In genomic region chr13:70831041-70831440, GRCm38 (mm10) we compare ENCODE assay signal across 33 mouse cellular contexts. TPM values are rescaled to one million over a fixed set of nuclear protein-coding genes. Genes with fewer than 3 reads are reported as not detected.
DNase-seq lines count a peak whose midpoint lies in the region; ATAC-seq and TF ChIP-seq lines count a peak whose summit lies in the region.
"Had no signal": no experiment of that assay in that cellular context is flagged by ENCODE, and none has a peak within 500 bp of the region (broad histone marks: within the 10 kb centered on the region; RNA-seq: fewer than 3 reads in every experiment).

No protein-coding gene starts in this region.

- no peaks in the 10 kb centered on the region for H3K4me1 ChIP-seq in forebrain, postnatal 0 days (ENCODE audit: insufficient read depth)
- no peaks in the 10 kb centered on the region for H3K4me1 ChIP-seq in forebrain, embryonic 16.5 days (replicated peaks; ENCODE audit: control insufficient read depth, insufficient read depth, low read length)
- peaks cover 3% of the 10 kb centered on the region for H3K4me1 ChIP-seq in kidney, postnatal 0 days (replicated peaks; ENCODE audit: insufficient read depth, low read length)
- H3K4me1 ChIP-seq: forebrain, embryonic 13.5 days; heart, embryonic 15.5 days; hindbrain, embryonic 12.5 days; liver, embryonic 15.5 days; neural tube, embryonic 12.5 days had no signal

- 52% methylated on average over 4 of the region's 4 CpGs for WGBS in forebrain, postnatal 0 days
- 54% methylated on average over 4 of the region's 4 CpGs for WGBS in forebrain, embryonic 16.5 days
- WGBS in kidney, postnatal 0 days, result 60% methylated on average over 4 of the region's 4 CpGs

- H3K4me3 ChIP-seq in forebrain, postnatal 0 days (ENCODE audit: low read depth, low read length), result no peak overlapping the region
- no peak overlapping the region for H3K4me3 ChIP-seq in forebrain, embryonic 16.5 days (replicated peaks; ENCODE audit: low read length)
- H3K4me3 ChIP-seq in kidney, postnatal 0 days (replicated peaks; ENCODE audit: low read depth, low read length), result no peak overlapping the region
- H3K4me3 ChIP-seq: embryonic facial prominence, embryonic 13.5 days; forebrain, embryonic 13.5 days; heart, embryonic 15.5 days; hindbrain, embryonic 12.5 days; kidney, embryonic 15.5 days; limb, embryonic 15.5 days; liver, embryonic 15.5 days; midbrain, embryonic 10.5 days; myocyte; neural tube, embryonic 12.5 days had no signal

- no peaks in the 10 kb centered on the region for H3K27me3 ChIP-seq in forebrain, postnatal 0 days (ENCODE audit: insufficient read depth, low read length)
- H3K27me3 ChIP-seq in forebrain, embryonic 16.5 days (replicated peaks; ENCODE audit: control insufficient read depth, insufficient read depth, low read length), result no peaks in the 10 kb centered on the region
- H3K27me3 ChIP-seq in kidney, postnatal 0 days (ENCODE audit: insufficient read depth, low read length), result no peaks in the 10 kb centered on the region
- H3K27me3 ChIP-seq: forebrain, embryonic 13.5 days; heart, embryonic 15.5 days; hindbrain, embryonic 12.5 days; kidney, embryonic 15.5 days; limb, embryonic 15.5 days; liver, embryonic 15.5 days; neural tube, embryonic 12.5 days had no signal

- H3K36me3 ChIP-seq in forebrain, postnatal 0 days (ENCODE audit: insufficient read depth), result no peaks in the 10 kb centered on the region
- no peaks in the 10 kb centered on the region for H3K36me3 ChIP-seq in forebrain, embryonic 16.5 days (ENCODE audit: control insufficient read depth, insufficient read depth)
- H3K36me3 ChIP-seq in kidney, postnatal 0 days (ENCODE audit: insufficient read depth, low read length), result no peaks in the 10 kb centered on the region
- H3K36me3 ChIP-seq: embryonic facial prominence, embryonic 13.5 days; heart, embryonic 15.5 days; hindbrain, embryonic 12.5 days; limb, embryonic 15.5 days; liver, embryonic 15.5 days; midbrain, embryonic 10.5 days; neural tube, embryonic 12.5 days had no signal

- no peak for ATAC-seq in forebrain, postnatal 0 days
- ATAC-seq in forebrain, embryonic 16.5 days, result no peak
- no peak for ATAC-seq in kidney, postnatal 0 days (replicated peaks; ENCODE audit: low FRiP score, low read depth)
- ATAC-seq: CD4-positive, CD25-positive, alpha-beta regulatory T cell, adult 4 months; forebrain, embryonic 13.5 days had no signal

- TF ChIP-seq CTCF in forebrain, postnatal 0 days (IDR thresholded peaks at IDR 0.05; ENCODE audit: low read depth), result no peak
- TF ChIP-seq CTCF in kidney, postnatal 0 days (IDR thresholded peaks at IDR 0.05; ENCODE audit: low read depth), result no peak

- H3K9me3 ChIP-seq in forebrain, postnatal 0 days (ENCODE audit: low read length), result no peaks in the 10 kb centered on the region
- H3K9me3 ChIP-seq in forebrain, embryonic 16.5 days (ENCODE audit: control insufficient read depth, low read length), result no peaks in the 10 kb centered on the region
- H3K9me3 ChIP-seq in kidney, postnatal 0 days (replicated peaks; ENCODE audit: low read length), result no peaks in the 10 kb centered on the region
- H3K9me3 ChIP-seq: embryonic facial prominence, embryonic 13.5 days; forebrain, embryonic 13.5 days; heart, embryonic 15.5 days; hindbrain, embryonic 12.5 days; kidney, embryonic 15.5 days; limb, embryonic 15.5 days; liver, embryonic 15.5 days; midbrain, embryonic 10.5 days; neural tube, embryonic 12.5 days had no signal

- no peak overlapping the region for H3K9ac ChIP-seq in forebrain, postnatal 0 days
- no peak overlapping the region for H3K9ac ChIP-seq in forebrain, embryonic 16.5 days (replicated peaks; ENCODE audit: low read depth, low read length)
- no peak overlapping the region for H3K9ac ChIP-seq in kidney, postnatal 0 days (ENCODE audit: low read depth, low read length)
- H3K9ac ChIP-seq: embryonic facial prominence, embryonic 13.5 days; forebrain, embryonic 13.5 days; heart, embryonic 15.5 days; hindbrain, embryonic 12.5 days; kidney, embryonic 15.5 days; limb, embryonic 15.5 days; liver, embryonic 15.5 days; neural tube, embryonic 12.5 days had no signal

- peak; percentile 28 for DNase-seq in forebrain, postnatal 0 days
- DNase-seq in kidney, postnatal 0 days (ENCODE audit: low spot score), result peak; percentile 57
- no peak for DNase-seq in kidney, postnatal 14 days
- peak; percentile 65 for DNase-seq in 3T3-L1 (ENCODE audit: low read depth, low spot score)
- DNase-seq in adipocyte (ENCODE audit: low spot score), result peak; percentile 79
- DNase-seq in urinary bladder, postnatal 14 days (ENCODE audit: low spot score), result no peak
- DNase-seq in urinary bladder, postnatal 25 days (ENCODE audit: low spot score), result no peak
- DNase-seq: adrenal gland, postnatal 10 days; cerebellum, adult 11-12 months; cerebellum, adult 9-11 months; embryo, embryonic 11 days; gastrocnemius, postnatal 10 days; kidney, adult 11 months; kidney, postnatal 4 days; lung, postnatal 14 days; right cerebral cortex, adult 18-20 months; spleen, adult 18-20 months; thymus, postnatal 14 days had no signal

- H3K27ac ChIP-seq in forebrain, postnatal 0 days (ENCODE audit: low read depth, low read length), result no peak overlapping the region
- H3K27ac ChIP-seq in forebrain, embryonic 16.5 days (ENCODE audit: low read length), result no peak overlapping the region
- no peak overlapping the region for H3K27ac ChIP-seq in kidney, postnatal 0 days
- H3K27ac ChIP-seq: embryonic facial prominence, embryonic 13.5 days; forebrain, embryonic 13.5 days; heart, embryonic 15.5 days; hindbrain, embryonic 12.5 days; kidney, embryonic 15.5 days; limb, embryonic 15.5 days; liver, embryonic 15.5 days; midbrain, embryonic 10.5 days; neural tube, embryonic 12.5 days had no signal

- H3K4me2 ChIP-seq in forebrain, postnatal 0 days (ENCODE audit: low read depth), result no peak overlapping the region
- no peak overlapping the region for H3K4me2 ChIP-seq in forebrain, embryonic 16.5 days (ENCODE audit: low read length)
- H3K4me2 ChIP-seq in kidney, postnatal 0 days (ENCODE audit: low read length), result no peak overlapping the region
- H3K4me2 ChIP-seq: embryonic facial prominence, embryonic 13.5 days; forebrain, embryonic 13.5 days; heart, embryonic 15.5 days; hindbrain, embryonic 12.5 days; kidney, embryonic 15.5 days; limb, embryonic 15.5 days; liver, embryonic 15.5 days; neural tube, embryonic 12.5 days had no signal

RNA-seq across cellular contexts. Expression of gene Adamts16, which starts 10.6 kb away (rescaled TPM):
- total RNA-seq in forebrain, postnatal 0 days (2014; rRNA removed), result 1.7 and 3.8 TPM in 2 replicates
- polyA plus RNA-seq in forebrain, postnatal 0 days (2015; fragmentation: Nextera tagmentation; extraction: Ambion mirVana), result 0.57 and 1.0 TPM in 2 replicates
- polyA plus RNA-seq in forebrain, embryonic 16.5 days (2015; fragmentation: Nextera tagmentation; extraction: Ambion mirVana), result 0.71 and 1.1 TPM in 2 replicates
- polyA plus RNA-seq in kidney, postnatal 0 days (2015; fragmentation: Nextera tagmentation; extraction: Ambion mirVana), result 11.8 and 13.8 TPM in 2 replicates
- total RNA-seq: heart, adult 8-10 months; heart, postnatal 25 days; megakaryocyte progenitor cell, adult 5-6 weeks had no signal
- polyA plus RNA-seq: CD4-positive, CD25-positive, alpha-beta regulatory T cell, adult 4 months had no signal

Comparison
In these comparisons a context has a peak if more than half of its experiments do, and no peak if none do; other contexts are left out.
1. DNase-seq: peak in forebrain, postnatal 0 days (single experiment), kidney, postnatal 0 days (single experiment), 3T3-L1 (single experiment) and adipocyte (single experiment); none in kidney, postnatal 14 days (single experiment), urinary bladder, postnatal 14 days (single experiment) and urinary bladder, postnatal 25 days (single experiment).